Mouse (Mus musculus) cerebellum, postnatal 25 days (tissue): ENCODE measurements at regions not wholly inside any gene's neighbourhood (a gene's known extent, or its start where the extent isn't known, plus 50 kb on each side); places are given as distances from the start of the nearest gene placed in this dataset.

Experiments used
- DNase-seq, 2 experiments: peaks; one replicate each; pipeline ENCODE4 v3.0.0; 2021; ENCODE audit warnings: mixed read lengths in 2 of 2

DNA sequence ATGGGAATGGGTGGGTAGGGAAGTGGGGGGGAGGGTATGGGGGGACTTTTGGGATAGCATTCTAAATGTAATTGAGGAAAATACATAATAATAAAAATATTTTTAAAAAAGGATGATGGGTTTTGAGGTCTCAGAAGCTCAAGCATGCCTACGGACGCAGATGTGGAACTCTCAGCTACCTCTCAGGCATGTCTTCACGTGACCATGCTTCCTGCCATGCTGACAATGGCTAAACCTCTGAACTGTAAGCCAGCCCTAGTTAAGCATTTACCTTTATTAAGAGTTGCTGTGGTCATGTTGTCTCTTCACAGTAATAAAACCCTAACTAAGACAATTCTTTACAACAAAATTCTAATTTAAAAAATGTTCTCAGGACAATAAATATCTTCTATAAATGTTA, 80.0 kb downstream of the Tex36 start:
- no peak for DNase-seq

GRCm38 (mm10) chr7:133518926-133519325, 83.0 kb downstream of the Tex36 start:
- DNase-seq = no peak

DNA sequence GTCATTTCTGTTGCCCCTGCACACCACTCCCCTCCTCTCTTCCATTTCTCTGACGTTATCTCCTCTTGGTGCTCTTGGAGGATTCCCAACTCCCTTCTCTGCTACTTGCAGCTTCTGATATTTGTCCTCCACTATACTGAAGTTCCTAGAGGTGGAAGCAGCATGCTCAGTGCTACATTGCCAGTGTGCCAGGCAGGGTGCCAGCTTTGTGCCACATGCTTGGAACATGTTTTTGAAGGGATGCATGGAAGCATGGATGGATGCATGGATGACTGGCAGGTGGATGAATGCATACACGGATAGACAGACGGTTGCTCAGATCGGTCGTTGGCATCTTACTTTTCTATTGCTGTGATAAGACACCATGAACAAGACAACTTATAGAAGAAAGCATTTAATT, 84.4 kb downstream of the Tex36 start:
- no peak for DNase-seq

DNA sequence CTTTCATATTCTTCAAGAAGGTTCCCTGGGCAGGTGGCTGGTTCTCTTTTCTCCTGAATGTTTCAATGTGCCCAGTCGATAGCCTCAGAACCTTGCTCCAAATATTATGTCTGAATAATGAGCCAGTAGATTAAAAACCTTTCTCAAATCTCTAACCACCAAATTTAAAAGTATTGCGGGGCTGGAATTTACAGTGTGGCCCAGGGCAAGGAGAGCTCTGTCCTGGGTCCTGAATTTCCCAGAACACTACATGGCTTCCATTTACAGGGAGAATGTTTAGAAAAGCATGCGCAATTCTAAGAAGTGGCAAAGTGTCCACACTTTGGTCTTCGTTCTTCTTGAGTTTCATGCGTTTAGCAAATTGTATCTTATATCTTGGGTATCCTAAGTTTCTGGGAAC, 91.0 kb downstream of the Tex36 start:
- DNase-seq = no peak

DNA sequence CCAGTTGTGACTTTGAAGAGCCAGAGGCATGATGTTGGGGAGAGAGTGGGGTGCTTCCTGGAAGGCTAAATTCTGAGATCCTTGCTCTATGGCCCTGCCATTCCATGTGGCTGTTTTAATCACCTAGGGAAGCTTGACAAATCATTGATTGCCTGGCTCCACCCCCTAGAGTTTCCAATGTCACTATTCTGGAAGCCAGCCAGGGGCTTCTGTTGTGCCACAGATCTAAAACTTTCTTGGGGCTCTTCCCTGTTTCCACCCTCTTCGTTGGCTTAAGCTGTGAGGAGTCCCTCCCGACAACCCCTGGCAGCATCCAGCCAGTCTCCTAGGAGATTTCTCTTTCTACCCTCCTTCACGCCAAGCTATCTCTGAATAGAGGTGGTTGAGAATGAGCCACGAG, 92.5 kb downstream of the Tex36 start:
- no peak for DNase-seq

- no peak for DNase-seq
Measured at GRCm38 (mm10) chr7:133508370-133509012, 93.5 kb downstream of the Tex36 start.

DNA sequence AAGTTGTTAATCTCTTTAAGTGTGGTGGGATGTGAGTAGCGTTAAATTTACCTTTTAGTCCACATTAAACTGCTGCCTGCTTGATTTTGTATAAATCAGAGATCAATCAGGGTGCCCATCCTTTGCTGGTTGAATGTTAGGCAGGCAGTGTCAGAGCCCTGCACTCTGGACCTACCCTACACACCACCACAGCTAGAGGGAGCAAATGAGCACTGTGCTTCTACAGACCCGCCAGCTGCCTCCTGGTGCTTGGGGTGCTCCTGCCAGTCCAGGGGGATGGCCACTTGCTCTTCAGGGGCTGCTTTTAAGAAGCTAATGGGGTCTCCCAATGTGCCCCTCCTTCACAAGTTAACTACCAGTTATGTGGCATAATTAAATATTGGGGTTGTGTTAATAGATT, 96.3 kb downstream of the Tex36 start:
- no peak for DNase-seq

- no peak for DNase-seq
Measured at GRCm38 (mm10) chr7:133503946-133504345, 98.0 kb downstream of the Tex36 start.

- DNase-seq = no peak
Measured at GRCm38 (mm10) chr7:133502731-133503130, 99.2 kb downstream of the Tex36 start.

- no peak for DNase-seq
Measured at GRCm38 (mm10) chr7:133497551-133497950, 104.4 kb downstream of the Tex36 start.

- DNase-seq = no peak
Measured at GRCm38 (mm10) chr7:133494982-133495550, 106.9 kb downstream of the Tex36 start.

GRCm38 (mm10) chr7:133494256-133494981, 107.5 kb downstream of the Tex36 start:
- no peak for DNase-seq

DNA sequence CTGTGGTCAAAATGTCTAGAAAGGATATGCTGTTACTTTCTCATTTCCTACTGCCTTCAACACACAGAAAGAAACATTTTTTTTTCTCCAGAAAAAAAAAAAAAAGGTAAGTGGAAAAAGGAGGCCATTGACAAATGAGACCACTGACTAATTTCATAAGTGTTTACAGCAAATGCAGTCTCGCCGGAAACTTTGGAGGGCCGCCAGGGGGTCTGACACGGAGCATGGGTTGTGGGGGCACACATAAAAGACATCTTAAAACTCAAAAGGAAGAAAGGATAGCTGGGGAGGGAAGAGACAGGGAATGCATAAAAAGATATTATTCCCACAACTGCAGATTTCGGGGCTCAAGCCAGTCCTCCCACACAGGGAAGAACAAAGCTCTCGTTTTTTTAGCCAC, 109.3 kb downstream of the Tex36 start:
- no peak for DNase-seq

DNA sequence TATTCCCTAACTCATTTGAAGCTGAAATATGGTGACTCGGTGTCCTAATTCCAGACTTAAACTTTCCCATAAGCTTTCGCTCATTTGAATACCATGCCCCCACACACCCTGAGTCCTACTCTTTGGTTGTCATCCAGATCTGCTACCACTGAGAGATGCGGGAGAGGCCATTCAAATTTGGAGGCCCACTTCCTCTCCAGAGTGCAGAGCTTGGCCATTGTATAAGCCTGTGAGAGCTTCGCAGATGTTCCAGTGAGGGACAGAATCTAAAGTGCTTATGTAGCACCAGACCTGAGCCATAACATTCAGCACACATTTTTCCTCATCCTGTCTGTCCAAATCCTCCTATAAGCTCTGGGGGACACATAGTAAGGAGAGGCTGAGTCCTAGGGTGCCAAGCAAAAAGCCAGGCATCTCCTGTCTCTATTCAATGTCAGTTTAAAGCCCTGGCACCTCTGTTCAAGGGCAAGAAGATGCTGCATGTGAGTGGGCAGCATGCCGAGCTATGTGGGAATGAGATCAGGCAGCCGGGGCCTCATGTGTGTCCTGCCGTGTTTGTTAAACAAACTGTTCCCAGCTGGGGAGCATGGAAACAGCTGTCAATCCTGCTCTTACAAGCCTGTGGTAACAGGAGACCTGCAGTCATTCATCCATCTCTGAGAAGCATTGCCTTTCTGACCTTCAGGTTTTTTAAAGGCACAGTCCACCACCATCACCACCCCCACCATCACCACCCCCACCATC, 113.9 kb downstream of the Tex36 start:
- peak in 1 of 2 experiments; percentile 28 for DNase-seq

DNA sequence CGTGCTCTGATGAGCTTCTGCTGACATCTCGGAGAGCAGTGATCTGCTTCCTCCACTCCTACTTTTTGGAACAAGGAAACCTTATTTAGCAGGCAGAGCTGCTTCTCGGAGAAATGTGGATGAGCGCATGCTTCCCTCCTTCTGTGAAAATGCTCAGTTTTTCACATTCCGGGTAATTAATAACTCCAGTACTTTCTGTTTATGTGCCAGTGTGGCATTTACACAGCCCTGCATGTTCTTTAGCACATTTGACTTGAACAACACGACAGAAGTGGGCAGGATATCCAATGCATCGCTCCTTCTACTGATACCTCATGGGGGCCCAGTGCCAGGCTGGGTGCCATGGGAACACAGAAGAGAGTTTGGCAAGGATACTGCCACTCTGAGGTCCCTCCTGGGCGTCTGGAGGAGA, 117.5 kb downstream of the Tex36 start:
- peak in 1 of 2 experiments; percentile 17 for DNase-seq

- DNase-seq = no peak
Measured at GRCm38 (mm10) chr7:133481529-133481928, 120.4 kb downstream of the Tex36 start.

DNA sequence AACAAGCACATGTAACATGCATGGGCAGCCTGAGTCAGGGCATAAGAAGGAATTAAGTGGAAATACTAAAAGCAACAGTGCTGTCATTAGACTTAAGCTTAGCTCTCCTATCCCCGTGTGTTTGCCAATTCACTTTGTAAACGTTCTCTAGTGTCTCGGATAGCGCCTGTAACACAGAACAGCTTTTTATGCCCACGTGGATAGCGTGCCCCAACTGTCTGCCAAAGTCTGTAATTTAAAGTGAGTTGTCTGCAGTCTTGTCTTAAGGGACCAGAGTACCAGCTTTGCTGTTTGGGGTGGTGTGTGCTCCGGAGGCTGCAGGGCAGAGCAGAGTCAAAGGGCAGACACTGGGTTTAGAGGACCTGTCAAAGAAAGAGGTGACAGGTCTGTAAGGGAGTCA, 122.3 kb downstream of the Tex36 start:
- DNase-seq = no peak

DNA sequence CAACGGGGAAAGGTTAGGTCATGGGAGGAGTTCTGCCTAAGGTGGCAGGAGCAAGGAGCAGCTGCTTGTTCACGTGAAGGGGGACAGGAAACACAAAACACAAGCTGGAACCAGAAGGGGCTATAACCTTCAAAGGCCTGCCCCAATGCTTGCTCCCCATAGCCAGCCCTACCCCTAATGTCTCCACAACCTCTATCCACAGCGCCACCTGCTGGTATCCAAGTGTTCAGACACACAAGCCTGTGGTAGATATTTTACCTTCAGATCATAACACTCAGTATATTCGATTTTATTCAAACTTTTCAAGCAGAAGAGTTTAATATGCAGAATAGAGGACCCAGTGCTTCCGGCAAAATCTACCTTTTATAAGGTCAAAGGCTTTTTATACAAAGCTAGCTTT, 124.0 kb downstream of the Tex36 start:
- peak in 1 of 2 experiments; percentile 45 for DNase-seq

GRCm38 (mm10) chr7:133477221-133477620, 124.7 kb downstream of the Tex36 start:
- no peak for DNase-seq

- no peak for DNase-seq
Measured at GRCm38 (mm10) chr7:133471706-133472105, 130.3 kb downstream of the Tex36 start.

GRCm38 (mm10) chr7:133470620-133470958, 131.4 kb downstream of the Tex36 start:
- DNase-seq = no peak

- no peak for DNase-seq
Measured at GRCm38 (mm10) chr7:133469952-133470619, 131.9 kb downstream of the Tex36 start.

GRCm38 (mm10) chr7:133469106-133469505, 132.9 kb downstream of the Tex36 start:
- DNase-seq = peak in 1 of 2 experiments; percentile 21
